Mouse (Mus musculus): ENCODE results near the gene Klk1b9.
"Not testable (repeated sequence)": the region's sequence is repeated elsewhere in the genome, so short reads cannot be mapped to it uniquely, and the experiment has no call there.

Klk1b9 gene

DNA sequence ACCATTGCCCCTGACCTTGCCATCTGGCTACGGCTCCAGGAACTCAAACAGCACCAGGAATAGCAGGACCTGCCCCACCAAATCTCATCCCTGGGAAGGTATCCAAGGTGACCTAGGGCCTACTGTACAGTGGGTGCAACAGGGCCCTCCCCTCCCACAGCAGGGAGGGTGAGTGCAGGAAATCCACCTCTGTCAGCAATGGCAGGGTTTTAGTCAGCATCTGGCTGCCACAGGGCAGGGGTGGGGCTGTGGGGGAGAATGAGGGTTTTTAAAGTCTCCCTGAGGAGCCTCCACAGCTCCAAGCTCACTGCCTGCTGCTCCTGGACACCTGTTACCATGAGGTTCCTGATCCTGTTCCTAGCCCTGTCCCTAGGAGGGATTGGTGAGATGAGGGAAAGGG is at the start of gene Klk1b9:
TSS of gene Klk1b9 (plus strand) at position 301 of the 400 bp plus-strand sequence.
- DNase-seq, result not testable (repeated sequence)

DNA sequence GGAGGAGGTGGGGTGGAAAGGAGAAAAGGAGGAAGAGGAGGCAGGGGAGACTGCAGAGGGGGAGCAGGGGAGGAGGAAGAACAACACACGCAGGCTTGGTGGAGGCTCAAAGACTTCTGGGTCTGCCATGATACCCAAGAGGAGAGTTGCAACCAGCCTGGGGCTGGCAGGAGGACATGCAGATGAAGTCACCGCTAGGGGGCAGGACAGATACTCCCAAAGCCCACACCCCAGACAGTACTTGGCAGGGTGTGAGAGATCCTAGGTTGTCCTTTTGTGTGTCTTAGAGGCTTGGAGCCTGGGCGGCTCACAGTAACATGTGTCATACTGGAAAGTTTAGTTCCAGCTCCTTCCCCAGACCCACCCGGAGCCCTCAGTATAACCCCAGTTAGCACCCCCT is 47.3 kb upstream of the Klk1b9 start:
- peak; percentile 65 to 67 for DNase-seq

DNA sequence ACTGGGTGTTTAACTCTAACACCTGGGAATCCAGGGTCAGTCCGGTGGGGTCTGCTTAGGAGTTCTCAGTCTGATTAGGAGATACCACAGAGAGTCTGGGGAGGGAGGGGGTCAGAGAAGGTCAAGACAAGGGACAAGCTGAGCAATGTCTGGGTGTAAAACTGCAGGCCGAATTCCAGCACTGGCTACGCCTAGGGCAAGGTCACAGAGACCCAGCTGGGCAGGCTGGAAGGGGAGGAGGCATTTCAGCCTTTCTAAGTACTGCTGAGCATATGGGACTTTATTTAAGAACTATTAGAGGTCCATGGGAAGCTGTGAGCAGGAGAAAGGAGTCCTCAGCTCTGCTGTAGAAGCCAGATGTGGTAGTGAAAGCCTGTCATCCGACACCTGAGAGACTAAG is 43.5 kb upstream of the Klk1b9 start:
- peak; percentile 11 to 51 for DNase-seq

DNA sequence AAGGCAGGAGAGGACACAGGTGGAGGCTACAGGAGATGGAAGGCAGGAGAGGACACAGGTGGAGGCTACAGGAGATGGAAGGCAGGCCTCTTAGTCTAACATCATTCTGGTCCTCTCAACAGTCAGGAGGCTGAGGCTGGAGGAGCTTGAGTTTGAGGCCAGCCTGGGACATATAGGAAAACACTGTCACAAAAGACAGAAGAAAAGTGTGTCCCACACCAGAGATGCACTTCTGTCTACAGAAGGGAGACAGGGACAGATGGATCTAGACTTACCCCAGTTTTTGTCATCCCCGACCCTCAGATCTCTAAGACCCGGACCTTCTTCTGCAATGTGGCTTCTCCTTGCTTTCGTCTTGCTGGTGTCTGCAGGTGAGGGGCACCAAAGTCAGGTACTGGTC is 42.4 kb upstream of the Klk1b9 start, which contains the start of gene Klk15:
TSS of gene Klk15 (plus strand) at position 301 of the 400 bp plus-strand sequence.
- no peak for DNase-seq

DNA sequence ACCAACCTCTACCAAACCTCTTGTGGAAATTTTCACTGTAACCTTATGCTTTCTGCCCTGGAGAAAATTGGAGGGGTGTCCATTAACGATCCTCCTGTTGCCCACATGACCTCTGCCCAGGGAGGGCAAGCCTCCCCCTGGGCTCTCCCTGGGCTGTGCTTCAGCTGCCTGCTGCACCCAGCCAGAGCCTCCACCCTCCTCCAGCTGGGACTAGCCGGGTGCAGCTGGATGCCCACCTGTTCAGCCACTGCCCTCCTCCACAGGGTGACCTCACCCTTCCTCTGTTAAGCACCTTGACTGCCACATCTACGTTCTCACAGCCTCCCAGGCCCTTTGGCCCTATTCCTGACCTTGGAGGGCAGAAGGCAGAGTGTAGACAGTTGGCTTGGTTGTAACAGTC is 41.1 kb upstream of the Klk1b9 start:
- peak; percentile 37 to 85 for DNase-seq

DNA sequence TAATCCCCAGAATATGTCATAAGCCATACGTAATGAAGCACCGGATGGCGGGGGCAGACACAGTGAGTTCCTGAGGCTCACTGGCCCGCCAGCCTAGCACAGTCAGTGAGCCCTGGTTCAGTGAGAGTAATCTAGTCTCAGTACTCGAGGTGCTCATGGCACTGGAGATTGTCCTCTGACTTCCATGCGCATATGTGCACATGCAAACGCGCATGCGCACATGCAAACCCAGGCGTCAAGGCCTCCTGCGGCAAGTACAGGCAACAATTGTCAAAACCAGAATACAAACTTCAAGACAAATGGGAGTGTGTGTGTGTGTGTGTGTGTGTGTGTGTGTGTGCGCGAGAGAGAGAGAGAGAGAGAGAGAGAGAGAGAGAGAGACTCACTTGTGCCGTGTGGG is 39.3 kb upstream of the Klk1b9 start:
- no peak for DNase-seq

DNA sequence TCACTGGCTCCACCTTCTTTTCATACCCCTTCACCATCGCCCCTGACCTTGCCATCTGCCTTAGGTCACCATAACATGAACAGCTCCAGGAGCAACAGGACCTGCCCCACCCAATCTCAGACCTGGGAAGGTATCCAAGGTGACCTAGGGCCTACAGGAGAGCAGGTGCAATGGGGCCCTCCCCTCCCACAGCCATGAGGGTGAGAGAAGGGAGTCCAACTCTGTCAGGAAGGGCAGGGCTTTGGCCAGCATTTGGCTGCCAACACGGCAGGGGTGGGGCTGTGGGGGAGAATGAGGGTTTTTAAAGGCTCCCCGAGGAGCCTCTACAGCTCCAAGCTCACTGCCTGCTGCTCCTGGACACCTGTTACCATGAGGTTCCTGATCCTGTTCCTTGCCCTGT is 33.6 kb upstream of the Klk1b9 start:
- peak in 1 of 2 experiments; percentile 64 for DNase-seq

DNA sequence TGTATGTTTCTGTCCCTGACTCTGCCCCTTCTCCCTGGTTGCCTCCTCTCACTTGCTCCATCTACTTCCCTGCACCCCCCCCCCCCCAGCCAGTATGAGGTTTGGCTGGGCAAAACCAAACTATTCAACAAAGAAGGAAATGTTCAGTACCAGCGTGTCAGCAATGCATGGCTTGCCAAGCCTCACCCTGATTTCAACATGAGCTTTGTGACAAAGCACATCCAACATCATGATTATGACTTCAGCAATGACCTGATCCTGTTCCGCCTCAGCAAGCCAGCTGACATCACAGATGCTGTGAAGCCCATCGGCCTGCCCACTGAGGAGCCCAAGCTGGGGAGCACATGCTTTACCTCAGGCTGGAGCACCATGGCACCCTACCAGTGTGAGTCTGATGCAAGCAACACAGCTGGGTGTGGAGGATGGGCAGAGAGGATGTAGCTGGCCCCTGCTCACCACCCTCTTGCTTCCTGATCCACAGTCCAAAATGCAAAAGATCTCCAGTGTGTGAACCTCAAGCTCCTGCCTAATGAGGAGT is 31.1 kb upstream of the Klk1b9 start:
- DNase-seq, result no peak

DNA sequence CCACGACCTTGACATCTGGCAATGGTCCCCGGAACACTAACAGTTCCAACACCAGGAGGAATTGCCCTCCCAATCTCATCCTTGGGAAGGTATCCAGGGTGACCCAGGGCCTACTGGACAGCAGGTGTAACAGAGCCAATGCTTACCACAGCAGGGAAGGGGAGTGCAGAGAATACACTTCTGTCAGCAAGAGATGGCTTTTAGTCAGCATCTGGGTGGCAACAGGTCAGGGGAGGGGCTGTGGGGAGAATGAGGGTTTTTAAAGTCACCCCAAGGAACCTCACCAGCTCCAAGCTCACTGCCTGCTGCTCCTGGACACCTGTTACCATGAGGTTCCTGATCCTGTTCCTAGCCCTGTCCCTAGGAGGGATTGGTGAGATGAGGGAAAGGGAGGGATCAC is 25.5 kb upstream of the Klk1b9 start, which contains the start of gene Klk1b8:
TSS of gene Klk1b8 (plus strand) at position 301 of the 400 bp plus-strand sequence.
- no peak for DNase-seq

DNA sequence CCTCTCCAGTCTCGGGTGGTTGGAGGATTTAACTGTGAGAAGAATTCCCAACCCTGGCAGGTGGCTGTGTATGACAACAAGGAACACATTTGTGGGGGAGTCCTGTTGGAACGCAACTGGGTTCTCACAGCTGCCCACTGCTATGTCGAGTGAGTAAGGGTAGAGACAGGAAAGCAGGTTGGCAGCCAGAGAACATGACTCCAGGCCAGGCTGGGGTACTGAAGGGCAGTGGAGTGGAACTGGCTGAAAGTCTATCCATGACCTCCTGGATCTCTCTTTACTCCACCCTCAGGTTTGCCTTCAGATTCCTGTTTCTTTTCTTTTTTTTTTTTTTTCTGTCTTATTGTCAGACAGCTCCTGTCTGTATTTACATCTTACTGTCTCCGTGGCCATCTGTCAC is 23.2 kb upstream of the Klk1b9 start:
- DNase-seq, result peak; percentile 16 to 59

DNA sequence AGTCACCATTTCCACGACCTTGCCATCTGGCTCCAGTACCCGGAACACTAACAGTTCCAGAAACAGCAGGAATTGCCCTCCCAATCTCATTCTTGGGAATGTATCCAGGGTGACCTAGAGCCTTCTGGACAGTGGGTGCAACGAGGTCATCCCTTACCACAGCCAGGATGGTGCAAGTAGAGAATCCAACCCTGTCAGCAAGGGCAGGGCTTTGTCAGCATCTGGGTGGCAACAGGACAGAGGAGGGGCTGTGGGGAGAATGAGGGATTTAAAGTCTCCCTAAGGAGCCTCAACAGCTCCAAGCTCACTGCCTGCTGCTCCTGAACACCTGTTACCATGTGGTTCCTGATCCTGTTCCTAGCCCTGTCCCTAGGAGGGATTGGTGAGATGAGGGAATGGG is 9.4 kb upstream of the Klk1b9 start, which contains the start of gene Klk1b1:
TSS of gene Klk1b1 (plus strand) at position 301 of the 400 bp plus-strand sequence.
- DNase-seq, result no peak

DNA sequence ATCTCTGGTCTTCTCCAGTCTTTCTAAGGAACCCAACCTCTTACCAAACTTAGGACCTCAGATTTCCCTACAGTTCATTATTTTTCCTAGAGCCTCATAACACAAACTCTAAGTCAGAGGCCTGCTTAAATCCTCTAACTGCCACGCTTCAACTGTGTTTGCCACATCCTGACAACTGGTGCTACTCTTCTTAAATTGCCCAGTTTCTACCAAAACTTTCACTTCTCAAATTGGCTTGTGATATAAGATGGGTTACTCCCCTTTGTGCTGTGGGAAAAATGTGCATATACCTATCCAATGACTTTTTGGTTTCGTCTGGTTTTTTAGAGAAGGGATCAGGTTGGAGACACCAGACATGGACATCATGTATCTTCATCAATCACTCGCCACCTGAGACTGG is 8.8 kb upstream of the Klk1b9 start:
- DNase-seq, result no peak

DNA sequence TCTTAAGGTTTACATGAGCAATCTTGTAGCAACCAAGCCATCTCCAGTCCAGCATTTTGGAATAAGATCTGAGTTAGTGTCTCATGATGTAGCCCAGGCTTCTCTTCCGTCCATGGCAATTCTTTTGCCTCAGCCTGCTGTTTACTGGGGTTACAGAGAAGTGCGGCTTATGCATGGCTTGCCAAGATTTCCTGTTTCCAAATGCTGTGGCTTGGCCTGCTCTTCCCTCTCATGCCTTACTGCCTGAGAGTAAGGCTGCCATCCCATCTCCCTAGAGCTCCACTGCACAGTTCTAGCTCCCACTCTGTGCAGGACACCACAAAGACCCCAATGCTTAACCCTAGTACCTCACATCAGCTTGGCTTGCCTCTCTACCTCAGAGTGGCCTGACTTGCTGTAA is 8.2 kb upstream of the Klk1b9 start:
- DNase-seq, result no peak

DNA sequence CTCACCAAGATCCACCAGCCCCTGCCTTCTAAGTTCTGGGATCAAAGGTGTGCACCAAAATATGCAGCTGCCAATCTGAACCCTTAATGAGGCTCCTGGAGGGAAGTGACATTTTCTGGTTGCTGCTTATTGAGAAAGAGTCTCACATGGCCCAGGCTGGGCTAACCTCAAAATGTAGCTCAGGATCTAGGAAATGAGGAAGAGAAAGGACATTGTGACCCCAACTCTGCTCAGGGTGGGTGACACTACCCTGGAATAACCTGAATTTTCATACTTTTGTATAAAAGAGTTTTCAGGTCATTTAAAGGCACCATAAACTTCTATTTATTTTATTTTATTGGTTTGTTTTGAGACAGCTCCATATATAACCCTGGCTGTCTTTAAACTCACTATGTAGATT is 9.8 kb downstream of the Klk1b9 start:
- DNase-seq, result no peak

DNA sequence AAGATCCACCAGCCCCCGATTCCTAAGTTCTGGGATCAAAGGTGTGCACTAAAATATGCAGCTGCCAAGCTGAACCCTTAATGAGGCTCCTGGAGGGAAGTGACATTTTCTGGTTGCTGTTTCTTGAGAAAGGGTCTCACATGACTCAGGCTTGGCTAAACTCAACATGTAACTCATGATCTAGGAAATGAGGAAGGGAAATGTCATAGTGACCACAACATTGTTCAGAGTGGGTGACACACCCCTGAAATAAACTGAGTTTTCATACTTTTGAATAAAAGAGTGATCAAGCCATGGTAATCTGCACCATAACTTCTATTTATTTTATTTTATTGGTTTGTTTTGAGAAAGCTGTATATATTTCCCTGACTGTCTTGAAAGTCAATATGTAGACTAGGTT is 19.0 kb downstream of the Klk1b9 start:
- DNase-seq, result not testable (repeated sequence)

DNA sequence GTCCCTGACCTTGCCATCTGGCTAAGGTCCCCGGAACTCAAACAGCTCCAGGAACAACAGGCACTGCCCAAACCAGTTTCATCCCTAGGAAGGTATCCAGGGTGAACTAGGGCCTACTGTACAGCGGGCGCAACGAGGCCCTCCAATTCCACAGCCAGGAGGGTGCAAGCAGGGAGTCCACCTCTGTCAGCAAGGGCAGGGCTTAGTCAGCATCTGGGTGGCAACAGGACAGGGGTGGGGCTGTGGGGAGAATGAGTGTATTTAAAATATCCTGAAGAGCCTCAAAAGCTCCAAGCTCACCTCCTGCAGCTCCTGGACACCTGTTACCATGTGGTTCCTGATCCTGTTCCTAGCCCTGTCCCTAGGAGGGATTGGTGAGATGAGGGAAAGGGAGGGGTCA is 19.7 kb downstream of the Klk1b9 start, which contains the start of gene Klk1b11:
TSS of gene Klk1b11 (plus strand) at position 301 of the 400 bp plus-strand sequence.
- DNase-seq, result not testable (repeated sequence)

DNA sequence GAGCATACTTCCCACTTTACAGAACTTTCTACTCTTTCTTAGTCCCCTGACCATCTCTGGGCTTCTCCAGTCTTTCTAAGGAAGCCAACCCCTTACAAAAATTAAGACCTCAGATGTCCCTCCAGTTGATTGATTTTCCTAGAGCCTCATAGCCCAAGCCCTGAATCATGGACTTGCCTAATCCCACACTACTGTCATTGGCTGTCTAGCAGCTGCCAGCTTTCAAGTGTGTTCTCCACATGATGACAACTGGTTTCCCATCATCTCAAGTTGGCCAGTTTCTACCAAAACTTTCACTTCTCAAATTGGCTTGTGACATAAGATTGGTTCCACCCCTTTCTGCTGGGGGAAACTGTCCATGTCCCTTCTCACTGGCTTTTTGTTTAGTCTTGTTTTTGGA is 29.0 kb downstream of the Klk1b9 start:
- no peak for DNase-seq

DNA sequence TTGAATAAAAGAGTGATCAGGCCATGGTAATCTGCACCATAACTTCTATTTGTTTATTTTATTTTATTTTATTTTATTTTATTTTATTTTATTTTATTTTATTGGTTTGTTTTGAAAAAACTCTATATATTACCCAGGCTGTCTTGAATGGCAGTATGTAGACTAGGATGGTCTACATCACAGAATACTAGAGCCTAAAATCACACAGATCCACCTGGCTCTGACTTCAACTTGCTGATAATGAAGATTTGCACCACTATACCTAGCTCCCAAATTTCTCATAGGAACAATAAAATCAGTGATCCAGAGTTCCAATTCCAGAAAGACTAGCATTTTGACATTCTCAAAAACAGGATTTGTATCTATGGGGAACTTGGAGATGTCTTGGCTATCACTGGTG is 36.0 kb downstream of the Klk1b9 start, which contains the start of gene Klk1b26:
TSS of gene Klk1b26 (plus strand) at position 301 of the 400 bp plus-strand sequence.
- not testable (repeated sequence) for DNase-seq

DNA sequence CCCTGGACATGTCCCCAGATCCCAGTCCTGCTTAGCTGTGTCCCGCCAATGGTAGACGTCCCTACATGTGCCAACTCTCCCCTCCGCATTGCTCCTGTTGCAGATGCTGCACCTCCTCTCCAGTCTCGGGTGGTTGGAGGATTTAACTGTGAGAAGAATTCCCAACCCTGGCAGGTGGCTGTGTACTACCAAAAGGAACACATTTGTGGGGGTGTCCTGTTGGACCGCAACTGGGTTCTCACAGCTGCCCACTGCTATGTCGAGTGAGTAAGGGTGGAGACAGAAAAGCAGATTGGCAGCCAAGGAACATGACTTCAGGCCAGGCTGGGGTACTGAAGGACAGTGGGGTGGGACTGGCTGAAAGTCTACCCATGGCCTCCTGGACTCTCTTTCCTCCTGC is 38.8 kb downstream of the Klk1b9 start:
- DNase-seq, result not testable (repeated sequence)

DNA sequence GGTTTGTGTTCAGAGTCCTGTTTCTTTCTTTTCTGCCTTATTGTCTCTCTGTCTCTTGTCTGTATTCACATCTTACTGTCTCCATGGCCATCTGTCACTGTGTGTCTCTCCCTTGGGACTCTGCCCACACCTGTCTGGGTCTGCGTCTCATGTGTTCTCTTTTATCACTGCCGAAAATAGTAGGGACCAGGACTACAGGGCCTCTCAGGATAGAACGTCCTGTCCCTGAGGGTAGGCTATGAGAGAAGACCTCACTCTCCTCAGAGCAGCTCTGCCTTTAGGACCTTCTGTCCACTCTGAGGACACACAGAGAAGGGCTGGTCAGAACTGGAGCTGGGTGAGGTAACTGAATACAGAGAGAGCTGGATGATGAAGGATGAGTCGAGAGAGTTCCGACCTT is 39.2 kb downstream of the Klk1b9 start:
- no peak for DNase-seq

Measured in kidney, postnatal 25 days (tissue).